Mouse (Mus musculus) testis, adult 2 months (tissue): ENCODE measurements at regions not wholly inside any gene's neighbourhood (a gene's known extent, or its start where the extent isn't known, plus 50 kb on each side); places are given as distances from the start of the nearest gene placed in this dataset.

Experiments
- CTCF ChIP-seq: fragments of 200-500 bp; IDR thresholded peaks from 2 replicates; pipeline ENCODE4 v1.5.1; 2012; ENCODE audit warnings: low read depth, mild to moderate bottlenecking, inconsistent platforms, low read length, moderate library complexity; ENCODE audit not compliant: control insufficient read depth, insufficient read depth, insufficient replicate concordance
- POLR2A ChIP-seq: fragments of 200-500 bp; IDR thresholded peaks from 2 replicates; pipeline ENCODE4 v1.6.1; 2012; ENCODE audit warnings: low read depth, mild to moderate bottlenecking, inconsistent platforms, low read length, moderate library complexity; ENCODE audit not compliant: control insufficient read depth

GRCm38 (mm10) chr7:117184011-117184410, 196.8 kb upstream of the Xylt1 start:
- no peak for TF ChIP-seq POLR2A
- no peak for TF ChIP-seq CTCF
